Mouse (Mus musculus) gastrocnemius, postnatal 14 days (tissue): ENCODE measurements around the gene Lpin2. TPM values are rescaled to one million over a fixed set of nuclear protein-coding genes. Genes with fewer than 3 reads are reported as not detected.

ENCODE experiments used
- DNase-seq: peaks from one replicate; pipeline ENCODE4 v3.0.0; 2021; ENCODE audit warnings: mixed read lengths
- intact Hi-C: fragments of 180-260 bp; cut with DNase I; formaldehyde crosslinking; loops from one replicate; pipeline ENCODE4 v1.15.1; 2025; ENCODE audit warnings: low total_unique reads
- total RNA-seq, 2 experiments: library from RNA; stranded (reverse); gene quantifications; 2 replicates each; pipeline ENCODE4 v1.2.3; 2021

The Lpin2 gene
- total RNA-seq, 2 experiments from 2014 or later = 6.1 to 6.3 TPM

- intact Hi-C loops = no loop called here
- DNase-seq = no peak
These were observed 34.8 kb downstream of the Lpin2 start for GRCm38 (mm10) chr17:71217111-71217685.

- DNase-seq = no peak
- intact Hi-C loops = no loop called here
These were observed 39.0 kb downstream of the Lpin2 start for GRCm38 (mm10) chr17:71221383-71221782.

GRCm38 (mm10) chr17:71223676-71224075 lies 41.3 kb downstream of the Lpin2 start:
- DNase-seq = no peak
- intact Hi-C loops = no loop called here

- DNase-seq = no peak
- intact Hi-C loops = no loop called here
These were observed 42.2 kb downstream of the Lpin2 start for GRCm38 (mm10) chr17:71224521-71224920.

GRCm38 (mm10) chr17:71225091-71225490 lies 42.7 kb downstream of the Lpin2 start:
- intact Hi-C loops = no loop called here
- no peak for DNase-seq

GRCm38 (mm10) chr17:71227128-71227895 lies 45.0 kb downstream of the Lpin2 start:
- DNase-seq = no peak
- intact Hi-C loops = no loop called here

- no peak for DNase-seq
- intact Hi-C loops = no loop called here
These were observed 46.3 kb downstream of the Lpin2 start for GRCm38 (mm10) chr17:71228651-71229050.

GRCm38 (mm10) chr17:71230108-71230709 lies 47.8 kb downstream of the Lpin2 start:
- intact Hi-C loops = no loop called here
- no peak for DNase-seq

GRCm38 (mm10) chr17:71231998-71232397 lies 49.6 kb downstream of the Lpin2 start:
- intact Hi-C loops = no loop called here
- DNase-seq = no peak

GRCm38 (mm10) chr17:71233210-71233609 lies 50.9 kb downstream of the Lpin2 start:
- intact Hi-C loops = no loop called here
- no peak for DNase-seq

GRCm38 (mm10) chr17:71234041-71234594 lies 51.8 kb downstream of the Lpin2 start:
- intact Hi-C loops = no loop called here
- DNase-seq = no peak

- intact Hi-C loops = no loop called here
- DNase-seq = no peak
These were observed 53.0 kb downstream of the Lpin2 start for GRCm38 (mm10) chr17:71235229-71235958.

GRCm38 (mm10) chr17:71238494-71238893 lies 56.1 kb downstream of the Lpin2 start:
- intact Hi-C loops = no loop called here
- no peak for DNase-seq

- intact Hi-C loops = no loop called here
- DNase-seq = no peak
These were observed 58.5 kb downstream of the Lpin2 start for GRCm38 (mm10) chr17:71240811-71241210.

- intact Hi-C loops = no loop called here
- no peak for DNase-seq
These were observed 60.3 kb downstream of the Lpin2 start for GRCm38 (mm10) chr17:71242666-71243065.

- DNase-seq = no peak
- intact Hi-C loops = no loop called here
These were observed 62.8 kb downstream of the Lpin2 start for GRCm38 (mm10) chr17:71245133-71245532.

- DNase-seq = no peak
- intact Hi-C loops = no loop called here
These were observed 63.7 kb downstream of the Lpin2 start for GRCm38 (mm10) chr17:71246022-71246421.

GRCm38 (mm10) chr17:71248963-71249362 lies 66.6 kb downstream of the Lpin2 start:
- intact Hi-C loops = no loop called here
- no peak for DNase-seq

GRCm38 (mm10) chr17:71250046-71250445 lies 67.7 kb downstream of the Lpin2 start:
- intact Hi-C loops = no loop called here
- DNase-seq = no peak
